Mouse (Mus musculus) heart, postnatal 36 days (tissue): ENCODE data around the gene Spdef. TPM values are rescaled to one million over a fixed set of nuclear protein-coding genes. Genes with fewer than 3 reads are reported as not detected.

Experiments used
- DNase-seq, 2 experiments: peaks; one replicate each; pipeline ENCODE4 v3.0.0; 2021 to 2022
- intact Hi-C: fragments of 180-260 bp; cut with DNase I; formaldehyde crosslinking; loops from one replicate; pipeline ENCODE4 v1.15.1; 2025
- total RNA-seq, 2 experiments: library from RNA; stranded (reverse); gene quantifications; 2 replicates each; pipeline ENCODE4 v1.2.3; 2021

The Spdef gene
- not detected for total RNA-seq

DNA sequence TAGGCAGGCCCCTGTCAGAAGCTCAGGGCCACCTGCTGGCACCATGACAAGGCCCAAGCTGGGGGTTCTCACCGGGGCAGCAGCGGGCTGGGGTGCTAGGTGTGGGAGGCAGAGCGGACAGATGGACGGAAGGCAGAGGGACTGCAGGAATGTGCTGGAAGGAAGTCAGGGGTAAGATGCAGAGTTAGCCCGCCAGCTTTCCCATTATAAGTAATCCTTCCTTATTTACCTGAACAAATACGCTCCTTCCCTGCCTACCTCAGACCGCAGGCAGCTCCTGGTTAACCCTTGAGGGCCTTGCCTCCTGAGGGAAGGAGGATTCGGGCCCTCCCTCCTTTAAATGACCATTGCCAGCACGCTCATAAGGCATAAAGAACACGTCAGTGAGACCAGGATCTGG, at the start of gene Spdef:
Spdef (minus strand) TSS at position 186 of the 400 bp plus-strand sequence.
- intact Hi-C loops, result no loop called here
- DNase-seq, result no peak

DNA sequence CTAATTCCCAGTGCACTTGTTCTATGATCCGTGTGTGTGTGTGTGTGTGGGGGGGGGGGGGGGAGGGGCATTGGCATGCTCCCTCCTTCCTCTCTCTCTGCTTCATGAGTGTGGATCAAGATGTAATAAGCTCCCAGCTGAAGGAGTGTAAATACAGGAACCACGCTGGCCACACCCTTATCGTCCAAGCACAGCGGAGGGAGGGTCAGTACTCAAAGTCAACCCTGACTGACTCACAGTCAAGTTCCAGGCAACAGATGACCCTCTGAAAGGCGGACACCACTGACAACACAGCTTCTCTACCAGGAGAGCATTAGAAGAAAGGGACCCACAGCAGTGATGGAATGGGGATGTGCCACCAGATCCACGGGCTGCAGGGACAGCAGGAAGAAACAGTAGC, 49.1 kb upstream of the Spdef start:
- no peak for DNase-seq
- intact Hi-C loops, result no loop called here

DNA sequence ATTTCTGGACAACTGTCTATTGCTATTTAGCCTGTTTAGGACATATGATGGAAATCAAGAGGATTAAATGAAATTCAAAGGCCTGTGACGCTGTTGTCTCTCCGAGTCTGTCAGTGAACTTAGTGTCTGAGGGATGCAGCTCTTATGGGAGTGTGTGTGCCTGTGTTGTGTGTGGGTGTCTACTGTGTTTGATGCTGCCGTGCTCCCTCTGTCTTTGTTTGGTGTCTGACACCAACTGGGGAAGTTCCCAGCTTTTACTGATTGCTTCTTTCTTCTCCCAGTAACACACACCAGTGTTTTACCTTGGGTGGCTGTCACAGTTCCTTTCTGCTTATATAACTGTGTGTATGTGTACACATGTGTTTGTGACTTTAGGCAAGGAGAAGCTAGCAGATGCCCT, 45.4 kb upstream of the Spdef start:
- no peak for DNase-seq
- intact Hi-C loops, result no loop called here

DNA sequence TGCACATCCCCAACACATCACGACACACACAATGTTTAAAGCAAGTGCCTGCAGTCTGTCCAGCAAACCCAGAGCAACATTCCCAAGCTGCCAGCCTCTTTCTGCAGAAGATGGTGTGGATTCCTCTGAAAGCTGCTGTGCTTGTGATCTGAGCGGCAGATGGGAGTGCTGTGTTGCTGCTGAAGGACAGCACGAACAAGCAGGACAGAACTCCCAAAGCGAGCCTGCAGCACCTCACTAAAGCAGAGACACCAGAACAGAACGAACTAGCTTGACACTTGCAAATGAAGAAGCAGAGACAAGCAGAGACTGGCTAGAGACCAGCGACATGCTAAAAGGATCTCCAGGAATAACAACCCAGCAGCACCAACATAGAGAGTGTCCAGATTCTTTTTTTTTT, 42.9 kb upstream of the Spdef start:
- DNase-seq, result no peak
- intact Hi-C loops, result no loop called here

DNA sequence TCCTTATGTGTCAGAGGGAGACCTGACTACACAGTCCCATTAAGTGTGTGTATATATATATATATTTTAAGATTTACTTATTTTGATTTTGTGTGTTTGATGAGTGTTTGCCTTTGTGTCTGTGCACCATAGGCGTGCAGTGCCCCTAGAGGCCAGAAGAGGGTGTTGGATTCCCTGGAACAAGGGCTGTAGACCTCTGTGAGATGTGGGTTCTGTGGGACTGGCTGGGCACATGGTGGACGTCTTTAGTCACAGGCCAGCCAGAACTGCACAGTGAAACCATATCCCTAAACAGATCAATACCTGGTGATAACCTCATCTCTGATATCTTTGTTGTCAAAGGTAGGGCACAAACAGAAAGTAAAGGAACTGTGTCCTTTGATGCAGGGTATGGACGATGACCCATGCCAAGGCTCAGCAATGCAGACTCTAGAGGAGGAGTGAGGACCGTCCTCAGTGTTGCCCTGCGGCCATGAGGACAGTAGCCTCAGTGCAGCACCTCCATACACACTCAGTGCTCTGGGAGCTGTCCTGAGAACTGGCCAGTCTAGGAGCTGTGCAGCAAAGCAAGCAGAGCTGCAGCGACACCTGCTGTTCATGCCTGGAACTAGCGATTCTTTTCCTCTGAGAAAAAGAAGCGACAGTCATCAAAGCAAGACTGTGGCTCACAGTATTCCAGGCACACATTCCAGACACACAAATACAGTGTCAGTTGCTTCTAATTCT, 40.2 kb upstream of the Spdef start:
- peak; percentile 63 to 76 for DNase-seq
- intact Hi-C loops, result loop anchor here (10.0 kb wide), 1 partner anchor 204 kb away; the partner anchor contains the start of gene AI413582

DNA sequence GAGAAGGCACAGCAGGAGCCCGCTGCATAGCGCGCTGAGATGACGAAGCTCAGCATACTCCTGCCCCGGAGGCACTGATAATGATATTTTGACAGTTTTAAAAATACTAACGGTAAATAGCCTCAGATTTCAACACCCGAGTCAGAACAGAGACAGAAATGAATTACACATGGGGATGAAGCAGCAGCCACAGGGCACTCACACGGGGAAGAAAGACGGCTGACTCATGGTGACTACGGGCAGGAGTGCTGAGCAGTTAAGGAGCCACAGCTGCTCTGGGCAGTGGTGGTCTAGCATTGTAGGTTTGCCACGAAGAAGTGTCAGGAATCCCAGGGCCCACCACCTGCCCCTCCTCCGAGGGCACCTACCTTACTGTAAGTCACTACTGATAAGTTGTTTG, 38.8 kb upstream of the Spdef start:
- DNase-seq, result no peak
- intact Hi-C loops, result loop anchor here (10.0 kb wide), 1 partner anchor 203 kb away; the partner anchor contains the start of gene AI413582

DNA sequence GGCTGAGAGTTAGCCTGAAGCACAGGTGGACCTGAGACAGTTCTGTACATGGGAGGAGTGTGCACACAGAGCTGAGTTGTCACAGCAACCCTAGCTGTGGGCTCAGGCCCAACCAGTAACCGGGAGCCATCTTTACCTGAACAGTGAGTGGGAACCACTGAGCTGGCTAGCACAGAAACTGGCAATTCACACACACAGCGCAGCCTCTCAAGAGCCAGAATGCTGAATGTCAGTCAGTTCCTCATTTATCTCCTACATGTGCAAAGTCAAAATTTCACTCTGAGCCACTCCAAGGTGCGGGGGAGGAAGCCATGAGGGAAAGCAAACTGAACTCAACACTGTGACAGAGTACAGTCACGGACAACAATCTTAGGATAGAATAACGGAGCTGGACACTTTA, 38.4 kb upstream of the Spdef start:
- no peak for DNase-seq
- intact Hi-C loops, result loop anchor here (10.0 kb wide), 1 partner anchor 202 kb away; the partner anchor contains the start of gene AI413582

DNA sequence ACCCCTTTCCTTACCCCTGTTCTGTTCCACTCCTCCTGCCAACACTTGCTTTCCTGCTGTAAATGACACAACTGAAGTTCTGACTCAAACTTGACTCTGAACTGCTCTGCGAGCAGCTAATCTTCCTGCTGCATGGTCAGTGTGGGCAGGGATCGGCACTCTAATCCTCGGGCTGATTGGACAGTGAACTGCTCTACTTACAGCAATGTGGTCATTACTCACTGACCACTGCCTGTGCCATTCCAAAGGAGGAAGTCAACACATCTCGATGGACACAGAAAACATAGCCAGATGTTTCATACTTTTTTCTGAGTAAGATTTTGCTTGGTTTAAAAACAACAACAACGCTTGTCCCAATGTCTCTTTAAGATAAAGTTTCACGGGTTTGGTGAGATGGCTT, 36.3 kb upstream of the Spdef start:
- DNase-seq, result no peak

DNA sequence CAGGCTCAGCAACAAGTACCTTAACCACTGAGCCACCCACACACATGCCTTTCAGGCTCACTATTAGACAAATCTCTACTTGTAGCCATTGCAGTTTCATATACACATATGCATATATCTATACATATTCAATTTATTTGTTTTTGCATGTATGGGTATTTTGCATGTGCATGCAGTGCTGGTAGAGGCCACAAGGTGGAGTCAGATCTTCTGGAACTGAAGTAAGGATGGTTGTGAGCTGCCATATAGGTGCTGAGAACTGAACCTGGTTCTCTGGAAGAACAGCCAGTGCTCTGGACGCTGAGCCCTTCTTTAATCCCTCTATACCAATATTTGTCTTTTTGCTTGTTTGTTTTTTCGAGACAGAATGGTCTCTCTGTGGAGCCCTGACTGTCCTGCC, 35.7 kb upstream of the Spdef start:
- intact Hi-C loops, result loop anchor here (5.0 to 10.0 kb wide), 3 partner anchors 112 to 227 kb away; partner anchors contain the start of gene AI413582
- DNase-seq, result no peak

More for the DNA sequence above, 36.3 kb upstream of the Spdef start:
- intact Hi-C loops, result loop anchor here (10.0 kb wide), 1 partner anchor 200 kb away; the partner anchor contains the start of gene AI413582

DNA sequence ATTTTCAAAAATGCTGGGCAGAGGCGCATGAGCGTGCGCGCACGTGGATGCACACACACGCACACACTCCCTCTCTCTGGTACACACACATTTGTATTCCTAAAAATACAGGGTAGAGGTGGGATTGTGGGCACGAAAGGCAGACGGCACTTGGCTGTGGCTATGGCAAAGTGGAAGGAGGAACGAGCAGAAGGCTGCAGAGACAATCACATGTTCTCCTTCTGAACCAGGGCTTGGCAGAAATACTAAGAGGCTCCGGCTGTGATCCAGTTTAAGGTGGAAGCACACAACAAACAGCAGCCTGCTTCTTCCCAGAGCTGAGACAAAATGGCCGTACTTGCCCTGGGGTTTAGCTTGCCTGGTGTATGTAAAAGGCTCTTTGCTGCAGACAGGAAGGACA, 34.1 kb upstream of the Spdef start:
- intact Hi-C loops, result loop anchor here (5.0 to 10.0 kb wide), 3 partner anchors 111 to 226 kb away; partner anchors contain the start of gene AI413582
- no peak for DNase-seq

DNA sequence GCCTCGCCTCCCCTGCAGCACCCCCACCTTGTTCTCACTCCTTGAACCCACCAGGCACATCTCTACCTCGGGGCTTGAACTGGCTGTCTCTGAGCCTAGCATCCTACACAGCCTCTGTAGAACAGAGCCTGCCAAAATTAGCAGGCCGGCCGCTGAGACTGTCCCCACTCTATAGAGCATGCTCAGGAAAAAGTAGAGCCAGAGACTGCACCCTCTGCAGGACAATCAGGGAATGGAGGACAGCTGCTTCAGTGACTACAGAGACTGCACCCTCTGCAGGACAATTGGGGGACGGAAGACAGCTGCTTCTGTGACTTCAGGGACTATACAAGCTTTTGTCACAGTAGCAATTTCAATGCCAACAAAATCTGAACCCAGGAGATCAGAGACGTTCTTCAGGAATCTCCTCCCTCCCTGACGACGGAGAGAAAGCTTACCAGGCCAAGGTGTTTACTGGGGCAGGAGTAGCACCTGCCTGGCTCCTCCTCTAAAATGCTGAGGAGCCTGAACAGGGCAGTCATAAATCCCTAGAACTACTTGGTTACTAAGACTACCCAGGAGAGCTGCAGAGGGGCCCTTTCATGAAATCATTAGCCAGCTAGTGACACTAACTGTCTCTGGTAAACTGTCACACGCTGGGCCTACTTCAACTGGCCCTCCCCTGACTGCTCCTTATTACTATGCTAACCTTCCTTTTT, 33.0 kb upstream of the Spdef start:
- intact Hi-C loops, result loop anchor here (5.0 to 10.0 kb wide), 3 partner anchors 109 to 224 kb away; partner anchors contain the start of gene AI413582
- peak; percentile 62 to 63 for DNase-seq

DNA sequence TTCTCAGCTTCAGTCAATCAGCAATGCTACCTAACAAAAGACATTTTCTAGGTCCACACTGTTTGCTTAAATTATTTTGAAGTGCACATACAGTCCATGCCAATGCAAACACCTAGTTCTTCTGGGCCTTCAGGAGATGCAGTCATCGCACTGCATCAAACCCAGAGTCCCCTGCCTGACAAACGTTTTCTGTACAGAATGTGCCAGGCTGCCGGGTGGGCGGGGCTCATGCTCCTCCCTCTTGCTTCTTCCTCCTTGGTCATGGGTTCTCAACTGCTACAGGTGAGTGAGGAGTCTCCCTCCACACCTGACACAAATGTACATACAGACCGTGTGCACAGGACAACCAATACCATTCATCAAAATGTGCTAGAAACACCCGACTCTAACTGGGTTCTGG, 31.4 kb upstream of the Spdef start:
- intact Hi-C loops, result loop anchor here (5.0 to 10.0 kb wide), 3 partner anchors 108 to 223 kb away; partner anchors contain the start of gene AI413582
- no peak for DNase-seq

DNA sequence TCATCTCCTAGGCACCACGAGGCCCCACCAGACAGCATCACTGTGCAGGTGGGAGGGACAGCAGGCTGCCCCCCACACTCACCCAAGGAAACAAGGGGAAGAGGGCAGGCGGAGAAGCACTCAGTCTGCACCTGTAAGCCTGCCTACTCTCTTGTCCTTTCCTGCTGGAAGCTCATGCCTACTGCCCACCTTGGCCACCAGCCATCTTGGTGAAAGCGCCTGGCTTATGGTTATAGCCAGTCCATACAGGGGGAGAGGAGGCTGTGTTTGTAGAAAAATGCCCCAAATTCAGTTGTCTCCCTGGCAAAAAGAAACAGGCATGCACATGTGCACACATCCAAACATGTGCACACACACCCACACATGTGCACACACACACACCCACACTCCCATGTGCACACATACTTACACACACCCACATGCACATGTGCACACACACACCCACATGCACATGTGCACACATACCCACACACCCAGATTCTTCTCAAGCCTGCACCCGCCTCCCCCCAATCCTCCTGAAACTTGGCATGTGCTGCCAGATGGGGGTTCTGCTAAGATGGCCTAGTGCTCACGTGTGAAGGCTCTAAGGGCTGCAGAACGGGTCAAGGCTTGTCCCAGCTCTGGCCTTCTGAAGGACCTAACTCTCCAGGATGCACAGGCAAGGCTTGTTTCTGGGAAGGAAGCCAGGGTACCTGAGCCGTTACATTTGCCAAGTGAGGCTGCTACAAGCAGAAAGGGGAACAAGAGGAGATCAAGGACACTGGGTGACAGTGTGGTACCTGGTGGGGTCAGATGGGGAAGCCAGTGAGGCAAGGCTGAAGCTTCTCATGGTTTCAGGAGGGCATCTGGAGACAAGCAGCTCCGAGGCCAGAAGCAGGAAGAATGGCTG, 22.8 kb upstream of the Spdef start:
- intact Hi-C loops, result no loop called here
- no peak for DNase-seq

DNA sequence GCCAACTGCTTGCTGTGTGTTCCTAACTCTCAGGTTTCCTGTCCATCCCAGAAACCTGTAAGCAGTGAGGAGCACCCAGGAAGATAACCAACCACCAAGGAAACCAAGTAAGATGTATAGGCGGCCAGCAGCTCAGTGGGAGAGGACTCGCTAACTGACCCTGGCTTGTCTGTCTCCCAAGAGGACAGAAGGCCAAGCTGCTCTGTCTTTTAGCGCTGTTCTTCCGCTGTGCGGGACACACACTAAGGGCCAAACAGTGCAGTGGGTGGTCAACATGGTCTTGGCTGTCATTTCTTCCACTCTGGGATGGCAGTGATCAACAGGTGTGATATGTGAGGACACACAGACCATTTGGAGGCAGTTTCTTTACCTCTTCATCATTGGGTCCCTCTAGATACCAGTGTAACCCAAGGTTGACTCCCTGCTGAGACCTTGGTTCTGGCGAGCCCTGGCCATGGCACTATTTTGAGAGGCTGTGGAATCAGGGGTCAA, 21.7 kb upstream of the Spdef start:
- intact Hi-C loops, result no loop called here
- DNase-seq, result no peak

DNA sequence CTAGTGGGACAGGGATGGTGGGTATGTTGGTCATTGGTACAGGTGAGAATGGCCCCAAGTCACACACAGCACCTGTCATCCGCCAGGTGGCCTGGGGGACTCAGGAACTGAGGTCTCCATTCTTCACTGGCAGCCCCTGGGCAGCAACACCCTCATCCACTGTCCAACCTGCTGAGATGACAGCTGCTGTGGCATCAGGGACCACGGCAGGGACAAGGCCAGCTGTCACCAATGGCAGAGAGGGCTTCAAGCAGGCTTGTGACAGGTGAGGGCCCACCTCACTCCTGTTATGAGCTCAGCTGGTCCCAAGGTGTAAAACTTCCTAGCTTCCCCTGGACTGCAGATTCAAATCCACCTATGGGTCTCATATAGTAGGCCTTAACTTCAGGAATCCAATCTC, 19.4 kb upstream of the Spdef start:
- intact Hi-C loops, result no loop called here
- no peak for DNase-seq

DNA sequence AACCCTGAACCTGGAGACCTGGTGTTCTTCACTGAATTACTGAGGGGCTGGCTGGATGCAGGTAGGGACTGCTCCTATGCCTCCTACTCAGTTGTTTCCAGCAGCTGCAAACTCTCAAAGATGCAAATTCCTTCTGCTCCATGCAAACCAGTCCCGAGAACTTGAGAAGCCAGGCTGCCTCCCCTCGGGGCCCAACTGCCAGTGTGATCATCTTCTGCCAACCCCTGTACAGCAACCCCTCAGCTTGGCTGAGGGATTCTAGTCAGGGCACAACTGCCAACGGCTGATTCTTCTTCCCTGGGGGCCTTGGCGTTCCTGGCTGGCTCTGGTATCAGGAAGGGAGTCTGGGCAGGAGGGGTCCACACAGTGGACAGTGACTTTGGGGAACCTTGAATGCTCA, 17.7 kb upstream of the Spdef start:
- intact Hi-C loops, result no loop called here
- no peak for DNase-seq

DNA sequence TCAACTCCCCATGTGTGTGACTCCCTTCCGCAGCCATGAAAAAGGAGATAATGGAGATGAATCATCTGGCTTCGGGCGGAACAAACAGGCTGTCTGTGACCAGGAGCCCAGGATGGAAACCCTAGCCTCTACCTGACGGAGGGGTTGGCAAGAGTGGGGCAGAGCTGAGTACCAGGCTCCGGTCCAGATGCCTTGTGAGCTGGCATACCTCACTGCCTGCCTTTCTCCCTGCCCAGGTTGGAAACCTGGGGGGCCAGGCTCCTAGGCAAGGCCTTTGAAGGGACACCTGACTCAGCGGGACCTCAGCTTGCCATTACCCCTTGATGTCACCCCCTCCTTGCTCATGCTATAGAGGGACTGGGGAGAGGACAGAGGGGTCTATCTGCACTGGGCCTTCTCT, 12.2 kb upstream of the Spdef start:
- DNase-seq, result no peak
- intact Hi-C loops, result no loop called here

DNA sequence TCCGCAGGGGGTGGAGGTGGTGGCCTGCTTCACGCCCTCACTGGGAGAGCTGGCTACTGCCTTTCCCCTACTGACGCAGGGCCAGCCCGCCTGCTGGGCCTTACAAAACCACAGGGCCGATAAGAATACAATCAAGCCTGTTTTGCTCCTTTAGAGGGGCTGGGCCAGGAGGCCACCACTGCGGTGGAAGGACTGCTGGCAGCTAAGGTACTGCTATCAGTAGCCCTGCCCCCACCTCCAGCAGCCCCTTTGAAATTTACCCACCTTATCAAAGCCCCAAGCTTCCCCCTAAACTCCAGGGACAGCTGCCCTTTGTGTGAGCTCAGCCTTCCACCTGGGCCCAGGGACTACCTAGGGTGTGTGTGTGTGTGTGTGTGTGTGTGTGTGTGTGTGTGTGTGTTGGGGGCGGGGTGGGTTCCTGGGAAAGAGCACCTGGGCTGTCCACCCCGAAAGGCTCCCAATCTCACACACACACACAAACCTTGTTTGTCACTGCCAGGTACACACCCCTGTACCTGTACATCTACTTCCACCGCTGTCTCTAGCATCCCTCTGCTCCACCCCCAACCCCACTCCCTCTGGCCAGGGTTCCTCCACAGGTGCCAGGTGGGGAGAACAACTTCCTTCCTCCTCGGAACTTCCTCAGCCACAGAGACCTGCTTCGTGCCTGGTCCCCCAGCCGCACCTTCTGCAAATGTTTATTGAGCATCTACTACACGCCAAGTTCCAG, 5.8 kb upstream of the Spdef start:
- DNase-seq, result no peak
- intact Hi-C loops, result no loop called here

DNA sequence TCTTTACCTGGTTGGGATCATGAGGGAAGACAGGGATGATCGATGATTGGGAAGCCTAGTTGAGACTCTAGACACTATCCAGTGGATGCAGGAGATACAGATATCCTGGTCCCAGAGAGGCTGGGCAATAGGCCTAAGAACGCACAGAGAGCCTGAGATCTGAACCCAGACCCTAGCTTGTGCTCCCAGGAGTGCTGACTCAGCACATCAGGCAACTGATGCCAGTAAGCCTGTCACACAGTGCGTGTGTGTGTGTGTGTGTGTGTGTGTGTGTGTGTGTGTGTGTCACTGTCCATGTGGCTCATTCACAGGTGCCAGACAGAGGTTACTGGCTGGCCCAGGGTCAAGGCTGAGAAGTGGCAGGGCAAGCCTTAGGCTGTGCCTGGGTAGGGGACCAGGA, 3.9 kb upstream of the Spdef start:
- intact Hi-C loops, result no loop called here
- DNase-seq, result no peak

DNA sequence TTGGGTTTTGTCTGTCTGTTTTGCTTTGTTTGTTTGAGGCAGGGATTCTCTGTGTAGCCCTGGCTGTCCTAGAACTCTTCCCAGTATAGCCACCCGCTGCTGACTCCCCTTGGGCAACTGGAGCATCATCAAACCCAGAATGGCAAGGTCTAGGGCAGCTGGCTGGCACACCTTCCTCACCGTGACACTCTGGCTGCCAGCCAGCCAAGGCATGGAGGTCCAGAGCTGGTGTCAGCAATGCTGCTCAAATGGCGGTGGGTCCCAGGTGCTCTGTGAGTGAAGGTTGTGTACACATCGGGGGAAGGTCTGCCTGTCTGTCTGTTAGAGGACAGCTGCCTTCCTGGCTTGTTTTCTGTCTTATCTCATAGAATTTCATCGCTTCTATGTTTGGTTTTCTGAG, 3.4 kb upstream of the Spdef start:
- intact Hi-C loops, result no loop called here
- DNase-seq, result no peak
